Mouse (Mus musculus): ENCODE data around the gene Mllt6. TPM values are rescaled to one million over a fixed set of nuclear protein-coding genes. Genes with fewer than 3 reads are reported as not detected.

The Mllt6 gene
- polyA plus RNA-seq, 1 experiment from 2014 or later = 1.8 TPM

DNA sequence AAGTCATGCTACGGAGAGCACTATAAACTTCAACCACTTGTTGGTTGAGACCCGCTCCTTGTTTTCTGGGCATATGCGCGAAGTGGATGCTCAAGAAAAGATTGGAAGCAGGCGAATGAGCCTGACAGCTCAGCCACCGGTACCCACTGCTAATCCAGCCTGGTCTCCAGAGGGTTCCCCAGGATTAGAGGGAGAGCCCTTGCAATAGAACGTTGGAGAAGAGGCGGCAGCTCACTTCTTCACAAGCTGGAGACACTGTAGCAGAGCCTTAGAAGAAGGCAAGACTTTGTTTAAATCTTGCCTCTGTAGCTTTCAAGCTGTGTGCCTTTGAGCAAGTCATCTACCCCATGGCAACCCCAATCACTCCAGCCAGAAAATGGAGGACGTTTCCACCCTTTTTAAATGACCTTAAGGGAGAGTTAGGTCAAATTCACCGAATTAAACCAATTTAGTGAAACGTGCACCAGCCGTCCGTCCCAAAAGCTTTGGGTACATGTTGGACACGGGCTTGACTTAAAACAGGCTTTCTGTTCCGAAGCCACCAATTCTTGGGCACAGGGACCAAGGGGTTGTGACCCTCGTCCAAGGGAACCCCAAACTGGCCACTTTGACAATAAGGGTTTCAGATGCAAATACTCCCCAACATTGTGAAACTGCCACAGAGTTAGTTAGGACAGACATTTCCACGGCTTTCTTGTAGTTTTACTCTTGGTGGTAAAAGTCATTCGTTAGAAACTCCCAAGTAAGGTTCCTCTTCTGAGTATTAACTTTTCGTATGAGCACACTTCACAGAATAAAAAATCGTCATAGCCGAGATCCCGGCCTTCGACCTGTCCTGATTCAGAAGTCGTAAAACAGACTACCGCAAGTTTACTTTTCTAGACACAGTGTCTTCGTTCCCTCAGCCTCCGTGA lies 2.2 kb upstream of the Mllt6 start:
- WGBS = 5% methylated on average over 27 of the region's 27 CpGs
- Histone ChIP-seq H3K36me3 (peaks cover 8% of the 10 kb centered on the region), H3K27me3 (replicated peaks) (no peaks in the 10 kb centered on the region), H3K9me3 (replicated peaks) (no peaks in the 10 kb centered on the region), H3K4me1 (replicated peaks) (peaks cover 67% of the 10 kb centered on the region), H3K4me3 (peak overlapping the region; percentile 93), H3K4me2 (peak overlapping the region; percentile 76), H3K27ac (ENCODE audit: poor library complexity, severe bottlenecking) (peak overlapping the region; percentile 94), H3K9ac (peak overlapping the region; percentile 90)
- no peak for ATAC-seq (ENCODE audit: insufficient number of reproducible peaks, low FRiP score)

DNA sequence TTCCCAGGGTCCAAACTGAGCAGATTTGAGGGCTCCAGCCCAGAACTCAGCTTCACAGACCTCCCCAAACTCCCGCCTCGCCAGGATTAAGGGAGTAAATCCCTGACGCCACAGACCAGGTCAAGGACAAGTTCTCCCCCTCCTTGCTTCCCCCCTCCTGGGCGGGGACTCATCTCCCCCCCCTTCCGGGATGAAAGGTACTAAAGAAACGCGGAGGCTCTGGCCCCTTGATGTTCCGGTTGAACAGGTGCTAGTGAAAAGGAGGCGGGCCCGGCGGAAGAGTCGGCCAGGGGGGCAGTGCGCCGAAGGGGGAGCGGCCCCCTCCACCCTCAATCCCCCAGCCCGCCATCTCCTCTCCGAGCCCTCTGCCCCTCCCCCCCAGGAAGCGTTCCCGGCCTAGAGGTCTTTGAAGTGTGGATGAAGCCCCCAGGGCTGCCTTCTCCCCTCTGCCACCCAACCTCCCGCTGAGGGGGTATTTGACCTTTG lies 1.5 kb upstream of the Mllt6 start:
- ATAC-seq (ENCODE audit: insufficient number of reproducible peaks, low FRiP score) = no peak
- Histone ChIP-seq H3K4me3 (peak overlapping the region; percentile 93), H3K36me3 (peaks cover 14% of the 10 kb centered on the region), H3K9ac (peak overlapping the region; percentile 90), H3K4me1 (replicated peaks) (peaks cover 60% of the 10 kb centered on the region), H3K9me3 (replicated peaks) (no peaks in the 10 kb centered on the region), H3K27ac (ENCODE audit: poor library complexity, severe bottlenecking) (peak overlapping the region; percentile 94), H3K4me2 (peak overlapping the region; percentile 76), H3K27me3 (replicated peaks) (no peaks in the 10 kb centered on the region)
- 0% methylated on average over 16 of the region's 20 CpGs for WGBS

DNA sequence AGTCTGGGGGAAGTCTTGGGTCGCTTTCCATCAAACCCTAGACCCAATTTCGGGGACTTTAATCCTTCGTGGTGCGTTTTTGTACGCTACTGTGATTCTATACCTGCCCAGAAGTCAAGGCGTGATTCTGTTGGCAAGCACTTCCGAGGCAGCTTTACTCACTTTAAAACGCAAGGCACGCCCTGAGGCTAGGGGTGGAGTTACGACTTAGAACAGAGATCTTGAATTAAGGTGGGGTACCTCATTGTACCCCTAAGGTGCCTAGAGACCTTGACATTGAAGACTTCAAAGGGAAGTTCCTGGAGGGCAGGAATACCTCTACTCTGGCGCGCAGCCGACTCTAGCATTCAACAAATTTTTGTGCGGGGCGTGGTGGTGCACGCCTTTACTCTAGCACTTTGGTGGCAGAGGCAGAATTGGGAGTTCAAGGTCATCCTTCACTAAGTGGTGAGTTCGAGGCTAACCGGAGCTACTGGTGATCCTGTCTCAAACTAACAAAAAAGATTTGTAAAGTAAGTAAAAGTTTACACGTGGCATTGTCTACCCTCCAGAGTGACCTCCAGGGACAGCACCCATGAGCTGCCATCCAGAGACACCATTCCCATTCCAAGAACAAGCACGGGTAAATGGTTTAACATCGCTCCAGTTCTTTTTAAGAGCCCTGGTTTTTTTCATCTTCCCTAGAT lies 864 bp upstream of the Mllt6 start:
- H3K4me2 ChIP-seq = peak overlapping the region; percentile 76
- H3K4me1 ChIP-seq (replicated peaks) = peaks cover 54% of the 10 kb centered on the region
- H3K4me3 ChIP-seq = peak overlapping the region; percentile 93
- no peak for ATAC-seq (ENCODE audit: insufficient number of reproducible peaks, low FRiP score)
- no peaks in the 10 kb centered on the region for H3K27me3 ChIP-seq (replicated peaks)
- 2% methylated on average over 21 of the region's 21 CpGs for WGBS
- peaks cover 21% of the 10 kb centered on the region for H3K36me3 ChIP-seq
- H3K27ac ChIP-seq (ENCODE audit: poor library complexity, severe bottlenecking) = peak overlapping the region; percentile 94
- H3K9me3 ChIP-seq (replicated peaks) = no peaks in the 10 kb centered on the region
- H3K9ac ChIP-seq = peak overlapping the region; percentile 90

DNA sequence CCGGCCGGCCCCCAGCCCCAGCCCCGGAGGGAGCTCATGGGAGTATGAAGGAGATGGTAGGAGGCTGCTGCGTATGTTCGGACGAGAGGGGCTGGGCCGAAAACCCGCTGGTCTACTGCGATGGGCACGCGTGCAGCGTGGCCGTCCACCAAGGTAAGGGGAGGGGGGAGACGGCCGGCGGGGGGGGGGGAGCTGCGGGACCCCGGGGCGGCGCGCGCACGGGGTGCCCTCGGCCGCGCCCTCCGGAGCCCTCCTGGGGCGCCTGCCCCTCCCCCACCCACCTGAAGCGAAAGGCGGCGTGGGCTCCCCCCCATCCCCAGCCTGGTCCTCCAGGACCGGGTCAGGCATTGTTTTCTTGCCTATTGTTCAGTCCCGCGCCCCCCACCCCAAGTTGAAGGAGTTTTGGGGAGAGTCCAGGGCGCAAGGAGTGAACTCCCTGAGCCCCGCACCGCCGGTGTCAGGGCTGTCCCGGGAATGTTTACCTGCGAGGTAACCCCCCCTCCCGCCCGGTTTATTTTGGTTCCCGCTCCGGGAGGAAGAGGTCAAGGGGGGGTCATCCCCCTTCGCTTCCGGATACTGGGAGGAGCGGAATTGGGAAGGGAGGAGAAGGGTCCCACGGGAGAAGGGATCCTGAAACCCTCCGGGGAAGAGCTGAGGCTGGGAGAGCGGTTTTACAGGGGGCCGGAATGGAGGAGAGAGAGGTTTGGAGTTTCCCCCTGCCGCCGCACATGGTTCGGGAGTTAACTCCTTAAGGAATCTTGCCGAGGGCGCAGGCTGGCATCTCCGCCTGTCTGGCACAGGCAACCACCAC lies 519 bp downstream of the Mllt6 start:
- peak; percentile 31; the same call in 1 of the 2 replicates for ATAC-seq (ENCODE audit: insufficient number of reproducible peaks, low FRiP score)
- H3K36me3 ChIP-seq = peaks cover 33% of the 10 kb centered on the region
- H3K4me2 ChIP-seq = peak overlapping the region; percentile 76
- under 1% methylated on average over 29 of the region's 57 CpGs for WGBS
- H3K9ac ChIP-seq = peak overlapping the region; percentile 90
- no peaks in the 10 kb centered on the region for H3K27me3 ChIP-seq (replicated peaks)
- peak overlapping the region; percentile 93 for H3K4me3 ChIP-seq
- peaks cover 58% of the 10 kb centered on the region for H3K4me1 ChIP-seq (replicated peaks)
- H3K27ac ChIP-seq (ENCODE audit: poor library complexity, severe bottlenecking) = peak overlapping the region; percentile 94
- H3K9me3 ChIP-seq (replicated peaks) = no peaks in the 10 kb centered on the region

DNA sequence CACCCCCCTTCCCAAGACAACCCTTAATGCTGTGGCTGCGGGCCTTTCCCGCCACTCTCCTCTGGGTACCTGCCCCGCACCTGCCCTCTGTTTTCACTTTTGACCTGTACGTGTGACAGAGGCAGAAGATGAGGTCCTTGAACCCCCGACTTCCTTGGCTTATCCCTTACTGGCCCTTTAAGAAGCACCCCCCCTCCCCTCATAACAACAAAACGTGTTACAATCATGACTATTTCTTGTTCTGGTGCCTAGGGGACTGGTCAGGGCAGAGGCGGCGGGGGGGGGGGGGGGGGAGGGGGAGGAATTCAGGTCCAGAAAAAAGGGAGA lies 1.1 kb downstream of the Mllt6 start:
- peaks cover 58% of the 10 kb centered on the region for H3K4me1 ChIP-seq (replicated peaks)
- no peak for ATAC-seq (ENCODE audit: insufficient number of reproducible peaks, low FRiP score)

DNA sequence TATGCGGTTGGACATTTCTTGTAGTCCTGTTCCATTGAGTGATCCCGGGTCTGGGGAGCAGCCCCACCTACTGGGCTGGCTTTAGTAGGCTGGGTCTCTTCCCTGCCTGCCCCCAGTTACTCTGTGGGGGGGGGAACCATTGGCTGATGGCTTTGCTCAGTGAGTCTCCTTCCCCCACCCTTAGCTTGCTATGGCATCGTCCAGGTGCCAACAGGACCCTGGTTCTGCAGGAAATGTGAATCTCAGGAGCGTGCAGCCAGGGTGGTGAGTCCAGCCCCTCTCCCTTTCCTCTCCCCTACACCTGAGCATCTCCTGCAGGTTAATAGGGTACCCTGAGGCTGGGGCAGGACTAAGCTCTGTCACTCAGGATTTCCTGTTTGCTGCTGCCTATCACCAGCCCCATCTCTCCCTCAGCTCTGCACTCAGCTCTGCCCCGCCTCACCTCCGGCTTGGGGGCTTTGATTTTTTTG lies 1.6 kb downstream of the Mllt6 start:
- Histone ChIP-seq H3K9ac (peak overlapping the region; percentile 90), H3K4me2 (peak overlapping the region; percentile 76), H3K36me3 (peaks cover 38% of the 10 kb centered on the region), H3K27ac (ENCODE audit: poor library complexity, severe bottlenecking) (peak overlapping the region; percentile 94; the same call in 1 of the 2 replicates), H3K27me3 (replicated peaks) (no peaks in the 10 kb centered on the region), H3K4me1 (replicated peaks) (peaks cover 58% of the 10 kb centered on the region), H3K4me3 (peak overlapping the region; percentile 93), H3K9me3 (replicated peaks) (no peaks in the 10 kb centered on the region)
- ATAC-seq (ENCODE audit: insufficient number of reproducible peaks, low FRiP score) = no peak
- WGBS = 28% methylated on average over 6 of the region's 6 CpGs

More for the DNA sequence above, 1.1 kb downstream of the Mllt6 start:
- Histone ChIP-seq H3K9me3 (replicated peaks) (no peaks in the 10 kb centered on the region), H3K9ac (peak overlapping the region; percentile 90), H3K27me3 (replicated peaks) (no peaks in the 10 kb centered on the region), H3K4me3 (peak overlapping the region; percentile 93), H3K36me3 (peaks cover 35% of the 10 kb centered on the region), H3K4me2 (peak overlapping the region; percentile 76), H3K27ac (ENCODE audit: poor library complexity, severe bottlenecking) (peak overlapping the region; percentile 94)
- WGBS = 0% methylated on average over 6 of the region's 8 CpGs

DNA sequence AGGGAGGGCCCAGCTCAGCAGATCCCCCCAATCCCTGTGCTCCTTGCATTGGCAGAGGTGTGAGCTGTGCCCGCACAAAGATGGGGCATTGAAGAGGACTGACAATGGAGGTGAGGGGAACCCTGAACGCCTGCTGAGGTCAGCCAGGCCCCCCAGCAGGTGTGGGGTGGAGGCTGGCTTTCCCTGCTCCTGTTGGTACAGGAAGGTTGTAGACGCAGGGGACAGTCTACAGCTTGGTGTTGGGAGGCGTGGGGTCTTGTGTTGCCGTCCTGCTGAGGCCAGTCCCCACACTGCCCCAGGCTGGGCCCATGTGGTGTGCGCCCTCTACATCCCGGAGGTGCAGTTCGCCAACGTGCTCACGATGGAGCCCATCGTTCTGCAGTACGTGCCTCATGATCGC lies 2.2 kb downstream of the Mllt6 start:
- peaks cover 39% of the 10 kb centered on the region for H3K36me3 ChIP-seq
- peak overlapping the region; percentile 76; the same call in 1 of the 2 replicates for H3K4me2 ChIP-seq
- no peak overlapping the region for H3K27ac ChIP-seq (ENCODE audit: poor library complexity, severe bottlenecking)

DNA sequence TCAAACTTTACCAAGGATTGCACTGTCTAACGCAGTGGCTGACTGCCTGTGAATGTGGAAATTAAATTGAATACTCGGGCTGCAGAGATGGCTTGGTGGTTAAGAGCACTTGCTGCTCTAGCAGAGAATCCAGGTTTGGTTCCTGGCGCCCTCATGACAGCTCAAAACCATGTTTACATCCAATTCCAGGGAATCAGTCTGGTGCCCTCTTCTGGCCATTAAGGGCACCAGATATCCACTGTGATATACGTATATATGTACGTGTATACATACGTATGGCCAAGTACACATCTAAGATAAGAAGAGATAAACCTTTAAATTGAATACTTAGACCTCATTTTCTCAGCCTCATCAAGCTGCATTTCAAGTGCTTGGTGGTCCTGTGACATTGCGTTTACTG lies 3.0 kb downstream of the Mllt6 start:
- Histone ChIP-seq H3K27me3 (replicated peaks) (no peaks in the 10 kb centered on the region), H3K9me3 (replicated peaks) (no peaks in the 10 kb centered on the region), H3K9ac (no peak overlapping the region), H3K4me3 (no peak overlapping the region), H3K27ac (ENCODE audit: poor library complexity, severe bottlenecking) (no peak overlapping the region), H3K4me1 (replicated peaks) (peaks cover 63% of the 10 kb centered on the region), H3K36me3 (peaks cover 47% of the 10 kb centered on the region), H3K4me2 (no peak overlapping the region)
- 88% methylated on average over 7 of the region's 7 CpGs for WGBS
- ATAC-seq (ENCODE audit: insufficient number of reproducible peaks, low FRiP score) = no peak

More for the DNA sequence above, 2.2 kb downstream of the Mllt6 start:
- WGBS = 91% methylated on average over 13 of the region's 13 CpGs
- no peaks in the 10 kb centered on the region for H3K9me3 ChIP-seq (replicated peaks)
- H3K9ac ChIP-seq = peak overlapping the region; percentile 29; the same call in 1 of the 2 replicates
- H3K4me1 ChIP-seq (replicated peaks) = peaks cover 63% of the 10 kb centered on the region
- no peaks in the 10 kb centered on the region for H3K27me3 ChIP-seq (replicated peaks)
- no peak overlapping the region for H3K4me3 ChIP-seq
- no peak for ATAC-seq (ENCODE audit: insufficient number of reproducible peaks, low FRiP score)

DNA sequence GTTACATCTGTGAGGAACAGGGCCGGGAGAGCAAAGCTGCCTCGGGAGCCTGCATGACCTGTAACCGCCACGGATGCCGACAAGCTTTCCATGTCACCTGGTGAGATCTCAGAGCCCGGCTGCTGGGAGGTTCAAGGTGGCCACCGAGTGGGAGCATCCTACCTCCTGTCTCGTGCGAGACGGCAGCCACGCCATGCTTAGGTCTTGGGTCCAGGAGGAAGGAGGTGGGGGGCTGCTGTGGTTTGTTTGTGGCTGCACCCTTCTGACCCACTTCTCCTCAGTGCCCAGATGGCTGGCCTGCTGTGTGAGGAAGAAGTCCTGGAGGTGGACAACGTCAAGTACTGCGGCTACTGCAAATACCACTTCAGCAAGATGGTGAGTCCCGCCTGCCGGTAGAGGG lies 3.6 kb downstream of the Mllt6 start:
- Histone ChIP-seq H3K9me3 (replicated peaks) (no peaks in the 10 kb centered on the region), H3K27ac (ENCODE audit: poor library complexity, severe bottlenecking) (no peak overlapping the region), H3K4me2 (no peak overlapping the region), H3K4me1 (replicated peaks) (peaks cover 58% of the 10 kb centered on the region), H3K27me3 (replicated peaks) (no peaks in the 10 kb centered on the region), H3K36me3 (peaks cover 53% of the 10 kb centered on the region), H3K4me3 (no peak overlapping the region), H3K9ac (no peak overlapping the region)
- WGBS = 88% methylated on average over 15 of the region's 15 CpGs
- no peak for ATAC-seq (ENCODE audit: insufficient number of reproducible peaks, low FRiP score)

DNA sequence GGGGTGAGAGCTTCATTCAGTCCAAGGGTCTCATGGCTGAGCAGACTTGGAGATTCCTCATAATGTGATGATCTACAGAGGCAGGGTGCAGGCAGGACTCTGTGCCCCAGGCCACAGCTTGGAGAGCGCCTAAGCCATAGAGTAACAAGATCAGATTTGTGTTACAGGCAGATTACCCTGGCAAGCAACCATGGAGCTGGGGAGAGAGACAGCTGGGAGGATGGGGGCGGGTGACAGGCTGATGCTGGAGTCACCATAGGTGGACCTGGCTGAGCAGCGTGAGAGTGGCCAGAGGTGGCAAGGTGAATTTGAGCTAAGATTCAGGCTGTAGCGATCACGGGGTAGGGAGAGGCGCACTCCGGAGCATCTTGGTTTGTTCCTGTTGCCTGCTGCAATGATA lies 4.9 kb downstream of the Mllt6 start:
- Histone ChIP-seq H3K4me2 (no peak overlapping the region), H3K4me3 (no peak overlapping the region), H3K27me3 (replicated peaks) (no peaks in the 10 kb centered on the region), H3K9me3 (replicated peaks) (no peaks in the 10 kb centered on the region), H3K27ac (ENCODE audit: poor library complexity, severe bottlenecking) (no peak overlapping the region), H3K36me3 (peaks cover 66% of the 10 kb centered on the region), H3K4me1 (replicated peaks) (peaks cover 50% of the 10 kb centered on the region), H3K9ac (0 out of 2 replicates have a peak overlapping the region, but pooled peaks have one; percentile 45)
- ATAC-seq (ENCODE audit: insufficient number of reproducible peaks, low FRiP score) = no peak
- WGBS = 85% methylated on average over 7 of the region's 7 CpGs
